Mouse (Mus musculus) liver, embryonic 15.5 days (tissue): ENCODE measurements around the gene Slc34a3. TPM values are rescaled to one million over a fixed set of nuclear protein-coding genes. Genes with fewer than 3 reads are reported as not detected.
"Not testable (repeated sequence)": the region's sequence is repeated elsewhere in the genome, so short reads cannot be mapped to it uniquely, and the experiment has no call there.

ENCODE experiments used
- ATAC-seq: fragments of 200-750 bp; cut with Nextera tagmentation; 2 replicates; pipeline ENCODE4 v1.8.0; 2017; ENCODE audit warnings: moderate number of reproducible peaks, mild to moderate bottlenecking, moderate library complexity; ENCODE audit not compliant: insufficient read depth
- H3K27ac ChIP-seq: fragments of 300-500 bp; sonication (generic); replicated peaks from 2 replicates; pipeline ENCODE4 v1.5.1; 2015; ENCODE audit warnings: mild to moderate bottlenecking, inconsistent platforms
- H3K27me3 ChIP-seq: fragments of 300-500 bp; sonication (generic); 2 replicates; pipeline ENCODE4 v1.6.1; 2015; ENCODE audit warnings: mild to moderate bottlenecking, inconsistent platforms
- H3K36me3 ChIP-seq: fragments of 300-500 bp; sonication (generic); replicated peaks from 2 replicates; pipeline ENCODE4 v1.6.1; 2015; ENCODE audit warnings: moderate library complexity, mild to moderate bottlenecking, inconsistent platforms
- H3K4me1 ChIP-seq: fragments of 300-500 bp; sonication (generic); replicated peaks from 2 replicates; pipeline ENCODE4 v1.6.1; 2015; ENCODE audit warnings: inconsistent platforms
- H3K4me2 ChIP-seq: fragments of 300-500 bp; sonication (generic); 2 replicates; pipeline ENCODE4 v1.6.1; 2015; ENCODE audit warnings: moderate library complexity, mild to moderate bottlenecking, inconsistent platforms
- H3K4me3 ChIP-seq: fragments of 300-500 bp; sonication (generic); replicated peaks from 2 replicates; pipeline ENCODE4 v1.5.1; 2015; ENCODE audit warnings: mild to moderate bottlenecking, inconsistent platforms
- H3K9ac ChIP-seq: fragments of 300-500 bp; sonication (generic); 2 replicates; pipeline ENCODE4 v1.6.1; 2015; ENCODE audit warnings: moderate library complexity, mild to moderate bottlenecking, inconsistent platforms
- H3K9me3 ChIP-seq: fragments of 300-500 bp; sonication (generic); replicated peaks from 2 replicates; pipeline ENCODE4 v1.6.1; 2016; ENCODE audit warnings: inconsistent platforms
- WGBS: fragments of 180-500 bp; shearing (Covaris S2); methylation state at CpG from one replicate; pipeline ENCODE4 v1.1.7; 2015; ENCODE audit warnings: mixed read lengths; ENCODE audit not compliant: insufficient replicate concordance; 5-methylcytosine and 5-hydroxymethylcytosine counted together
- polyA plus RNA-seq: library from polyadenylated mRNA; unstranded; fragments of >200 nt; fragmentation: Nextera tagmentation; extraction: Ambion mirVana; gene quantifications from 2 replicates; pipeline ENCODE4 v1.2.1, GENCODE M21; 2015

Slc34a3 gene
- polyA plus RNA-seq, 1 experiment from 2014 or later: not detected

- peaks cover 18% of the 10 kb centered on the region for H3K36me3 ChIP-seq
- H3K9me3 ChIP-seq: no peaks in the 10 kb centered on the region
- ATAC-seq: no peak
- 0 out of 2 replicates have a peak, but pooled peaks cover 3% of the 10 kb centered on the region for H3K27me3 ChIP-seq
- H3K4me1 ChIP-seq: peaks cover 70% of the 10 kb centered on the region
- H3K27ac ChIP-seq: no peak overlapping the region
- H3K4me3 ChIP-seq: peak overlapping the region; percentile 87
- peak overlapping the region; percentile 100 for H3K4me2 ChIP-seq
- H3K9ac ChIP-seq: no peak overlapping the region
- WGBS: 62% methylated on average over 5 of the region's 5 CpGs
These were observed 30.1 kb upstream of the Slc34a3 start for GRCm38 (mm10) chr2:25264286-25264660.

- peak overlapping the region; percentile 70 for H3K9ac ChIP-seq
- no peak for ATAC-seq
- H3K4me1 ChIP-seq: peaks cover 70% of the 10 kb centered on the region
- peaks cover 12% of the 10 kb centered on the region for H3K36me3 ChIP-seq
- WGBS: 29% methylated on average over 12 of the region's 12 CpGs
- H3K4me3 ChIP-seq: peak overlapping the region; percentile 87
- H3K27ac ChIP-seq: no peak overlapping the region
- H3K27me3 ChIP-seq: 0 out of 2 replicates have a peak, but pooled peaks cover 3% of the 10 kb centered on the region
- no peaks in the 10 kb centered on the region for H3K9me3 ChIP-seq
- peak overlapping the region; percentile 100 for H3K4me2 ChIP-seq
These were observed 29.6 kb upstream of the Slc34a3 start for GRCm38 (mm10) chr2:25263623-25264285.

- peak overlapping the region; percentile 70 for H3K9ac ChIP-seq
- H3K27ac ChIP-seq: peak overlapping the region; percentile 78
- peak overlapping the region; percentile 100 for H3K4me2 ChIP-seq
- 0 out of 2 replicates have a peak, but pooled peaks cover 5% of the 10 kb centered on the region for H3K36me3 ChIP-seq
- H3K27me3 ChIP-seq: 0 out of 2 replicates have a peak, but pooled peaks cover 3% of the 10 kb centered on the region
- under 1% methylated on average over 82 of the region's 82 CpGs for WGBS
- peaks cover 65% of the 10 kb centered on the region for H3K4me1 ChIP-seq
- H3K9me3 ChIP-seq: no peaks in the 10 kb centered on the region
- H3K4me3 ChIP-seq: peak overlapping the region; percentile 87
- peak; percentile 29 for ATAC-seq
These were observed 28.8 kb upstream of the Slc34a3 start for GRCm38 (mm10) chr2:25262795-25263622.

GRCm38 (mm10) chr2:25262291-25262767, 28.2 kb upstream of the Slc34a3 start, which contains the start of gene Tprn:
Gene Tprn (plus strand): TSS chr2:25262618.
- Histone ChIP-seq H3K27me3 (0 out of 2 replicates have a peak, but pooled peaks cover 3% of the 10 kb centered on the region), H3K4me2 (peak within 1 kb of the TSS; percentile 100), H3K4me3 (peak within 1 kb of the TSS; percentile 87), H3K36me3 (no peaks in the 10 kb centered on the region), H3K4me1 (peaks cover 58% of the 10 kb centered on the region), H3K27ac (peak within 1 kb of the TSS; percentile 78), H3K9ac (peak within 1 kb of the TSS; percentile 70), H3K9me3 (no peaks in the 10 kb centered on the region)
- ATAC-seq: peak; percentile 98
- under 1% methylated on average over 39 of the region's 39 CpGs for WGBS

GRCm38 (mm10) chr2:25261870-25262269, 27.7 kb upstream of the Slc34a3 start:
- Histone ChIP-seq H3K27me3 (0 out of 2 replicates have a peak, but pooled peaks cover 3% of the 10 kb centered on the region), H3K4me1 (peaks cover 57% of the 10 kb centered on the region), H3K9me3 (no peaks in the 10 kb centered on the region), H3K27ac (peak overlapping the region; percentile 21), H3K36me3 (no peaks in the 10 kb centered on the region), H3K4me3 (peak overlapping the region; percentile 87), H3K4me2 (peak overlapping the region; percentile 100), H3K9ac (peak overlapping the region; percentile 28)
- ATAC-seq: peak; percentile 2
- 38% methylated on average over 12 of the region's 12 CpGs for WGBS

- WGBS: 33% methylated on average over 2 of the region's 2 CpGs
- Histone ChIP-seq H3K4me3 (no peak overlapping the region), H3K4me1 (peaks cover 49% of the 10 kb centered on the region), H3K9ac (no peak overlapping the region), H3K27me3 (0 out of 2 replicates have a peak, but pooled peaks cover 2% of the 10 kb centered on the region), H3K9me3 (no peaks in the 10 kb centered on the region), H3K4me2 (no peak overlapping the region), H3K27ac (no peak overlapping the region), H3K36me3 (no peaks in the 10 kb centered on the region)
- ATAC-seq: no peak
These were observed 24.7 kb upstream of the Slc34a3 start for GRCm38 (mm10) chr2:25258887-25259286.

- H3K4me3 ChIP-seq, ATAC-seq, H3K9ac ChIP-seq, H3K9me3 ChIP-seq, H3K27me3 ChIP-seq, H3K27ac ChIP-seq, H3K4me2 ChIP-seq: not testable (repeated sequence)
- Histone ChIP-seq H3K4me1 (peaks cover 35% of the 10 kb centered on the region), H3K36me3 (peaks cover 12% of the 10 kb centered on the region; the same call in 1 of the 2 replicates)
- 70% methylated on average over 5 of the region's 5 CpGs for WGBS
These were observed 23.1 kb upstream of the Slc34a3 start for GRCm38 (mm10) chr2:25257250-25257649.

GRCm38 (mm10) chr2:25256443-25257109, 22.4 kb upstream of the Slc34a3 start:
- Histone ChIP-seq H3K36me3 (peaks cover 17% of the 10 kb centered on the region), H3K9ac (peak overlapping the region; percentile 84), H3K4me3 (peak overlapping the region; percentile 90), H3K4me1 (peaks cover 29% of the 10 kb centered on the region), H3K27ac (peak overlapping the region; percentile 83; the same call in 1 of the 2 replicates), H3K4me2 (peak overlapping the region; percentile 93)
- 32% methylated on average over 12 of the region's 12 CpGs for WGBS
- H3K9me3 ChIP-seq, ATAC-seq, H3K27me3 ChIP-seq: not testable (repeated sequence)

- ATAC-seq: peak; percentile 82
- H3K4me2 ChIP-seq: peak within 1 kb of the TSS; percentile 93
- WGBS: 0% methylated on average over 39 of the region's 39 CpGs
- H3K36me3 ChIP-seq: peaks cover 29% of the 10 kb centered on the region
- H3K4me1 ChIP-seq: peaks cover 25% of the 10 kb centered on the region
- H3K27me3 ChIP-seq: no peaks in the 10 kb centered on the region
- peak within 1 kb of the TSS; percentile 83 for H3K27ac ChIP-seq
- H3K9ac ChIP-seq: peak within 1 kb of the TSS; percentile 84
- no peaks in the 10 kb centered on the region for H3K9me3 ChIP-seq
- peak within 1 kb of the TSS; percentile 90 for H3K4me3 ChIP-seq
These were observed 21.2 kb upstream of the Slc34a3 start, which contains the start of gene Tmem203 for GRCm38 (mm10) chr2:25255284-25255779. Gene Tmem203 (plus strand): TSS chr2:25255439.

- Histone ChIP-seq H3K27me3 (no peaks in the 10 kb centered on the region), H3K9ac (no peak overlapping the region), H3K27ac (no peak overlapping the region), H3K4me1 (peaks cover 25% of the 10 kb centered on the region), H3K9me3 (no peaks in the 10 kb centered on the region), H3K4me2 (no peak overlapping the region), H3K36me3 (peaks cover 54% of the 10 kb centered on the region), H3K4me3 (no peak overlapping the region)
- 74% methylated on average over 1 of the region's 1 CpGs for WGBS
- no peak for ATAC-seq
These were observed 18.2 kb upstream of the Slc34a3 start for GRCm38 (mm10) chr2:25252331-25252730.
